Mouse (Mus musculus): ENCODE data around the gene Plcd4. TPM values are rescaled to one million over a fixed set of nuclear protein-coding genes. Genes with fewer than 3 reads are reported as not detected.
"Not testable (repeated sequence)": the region's sequence is repeated elsewhere in the genome, so short reads cannot be mapped to it uniquely, and the experiment has no call there.

Plcd4 gene
- 10 to 100 TPM; 72.7 to 76.3 TPM for total RNA-seq (2021)
- long read RNA-seq, experiment 1, transcript Plcd4-204 (17 exons, 2,720 nt), result major isoform, 105 of 114 reads
- long read RNA-seq, experiment 1, partial matches to known transcripts, result 4 of 114 reads
- long read RNA-seq, experiment 1, other reads (novel, unspliced or antisense), result 3 of 114 reads
- long read RNA-seq, experiment 2, transcript Plcd4-204 (17 exons, 2,720 nt), result major isoform, 118 of 133 reads
- long read RNA-seq, experiment 2, partial matches to known transcripts, result 7 of 133 reads
- long read RNA-seq, experiment 2, other reads (novel, unspliced or antisense), result 7 of 133 reads

GRCm38 (mm10) chr1:74542451-74542961 is at the start of gene Plcd4:
Gene Plcd4 (plus strand): TSS chr1:74542888.
- intact Hi-C loops (cut with DNase I; ENCODE audit: low total_unique reads), result no loop called here
- peak; percentile 27 for DNase-seq

- DNase-seq, result no peak
- intact Hi-C loops (cut with DNase I; ENCODE audit: low total_unique reads), result loop anchor here (10.0 kb wide), 1 partner anchor 94 kb away; no protein-coding TSS in a partner anchor
These were observed 41.6 kb upstream of the Plcd4 start for GRCm38 (mm10) chr1:74501106-74501505.

- intact Hi-C loops (cut with DNase I; ENCODE audit: low total_unique reads), result loop anchor here (10.0 kb wide), 1 partner anchor 89 kb away; no protein-coding TSS in a partner anchor
- no peak for DNase-seq
These were observed 37.3 kb upstream of the Plcd4 start for GRCm38 (mm10) chr1:74505393-74505720.

DNA sequence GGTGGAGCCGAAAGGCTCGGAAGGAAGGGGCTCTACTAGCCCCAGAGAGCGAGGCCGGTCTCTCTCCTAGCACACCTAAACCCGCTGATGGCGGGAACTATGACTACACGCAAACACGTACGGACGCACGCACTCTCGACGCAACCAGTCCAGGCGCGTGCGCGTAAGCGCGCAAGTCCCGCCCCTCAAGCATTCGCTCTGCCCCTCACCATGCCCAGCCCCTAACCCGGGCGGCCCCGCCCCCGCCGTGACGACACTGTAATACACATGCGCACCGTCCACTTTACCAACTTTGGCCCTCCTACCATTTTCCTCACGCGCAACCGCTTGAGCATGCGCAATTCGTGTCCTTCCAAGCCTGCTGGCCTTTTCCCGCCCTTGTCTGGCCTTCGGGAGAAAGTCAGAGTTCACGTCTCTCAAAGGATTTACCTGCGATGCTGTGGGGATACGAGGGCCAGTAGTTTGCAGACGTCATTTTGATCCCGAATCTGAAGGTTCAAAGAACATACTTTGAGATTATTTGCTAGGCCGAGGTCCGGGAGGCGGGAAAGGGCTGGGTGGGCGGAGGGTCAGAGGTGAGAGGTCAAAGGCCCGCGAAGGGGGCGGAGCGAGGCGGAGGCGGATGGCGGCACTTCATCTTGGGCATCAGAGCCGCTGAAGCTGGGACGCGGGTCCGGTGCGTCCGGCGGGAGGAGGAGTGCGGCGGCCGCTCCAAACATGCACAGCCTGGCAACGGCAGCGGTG is 36.8 kb upstream of the Plcd4 start, which contains the start of gene Cnot9:
Gene Cnot9, plus strand, starts transcription at position 338 of the 744 bp plus-strand sequence.
- intact Hi-C loops (cut with DNase I; ENCODE audit: low total_unique reads), result loop anchor here (10.0 kb wide), 1 partner anchor 89 kb away; no protein-coding TSS in a partner anchor
- DNase-seq, result peak; percentile 100

DNA sequence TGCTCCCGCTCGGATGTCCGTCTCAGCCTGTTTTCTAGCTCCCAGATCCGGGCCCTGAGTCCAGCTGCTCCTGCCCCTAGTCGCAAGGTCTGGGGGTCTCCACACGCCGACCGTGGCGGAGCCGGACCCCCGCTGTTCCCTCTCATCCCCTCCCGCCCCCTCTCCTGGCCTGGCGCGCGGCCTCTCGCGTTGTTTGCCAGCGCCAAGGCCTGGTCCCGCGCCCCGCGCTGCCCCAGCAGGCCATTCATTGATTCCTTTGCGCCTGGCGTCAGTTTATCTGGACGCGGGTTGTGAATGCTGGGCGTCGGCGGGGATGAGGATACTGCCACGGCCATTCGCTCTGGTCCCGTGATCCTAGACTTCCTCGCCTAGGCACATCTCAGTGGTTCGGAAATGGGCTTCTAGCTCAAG is 36.2 kb upstream of the Plcd4 start:
- peak; percentile 38 for DNase-seq
- intact Hi-C loops (cut with DNase I; ENCODE audit: low total_unique reads), result loop anchor here (10.0 kb wide), 1 partner anchor 88 kb away; no protein-coding TSS in a partner anchor

DNA sequence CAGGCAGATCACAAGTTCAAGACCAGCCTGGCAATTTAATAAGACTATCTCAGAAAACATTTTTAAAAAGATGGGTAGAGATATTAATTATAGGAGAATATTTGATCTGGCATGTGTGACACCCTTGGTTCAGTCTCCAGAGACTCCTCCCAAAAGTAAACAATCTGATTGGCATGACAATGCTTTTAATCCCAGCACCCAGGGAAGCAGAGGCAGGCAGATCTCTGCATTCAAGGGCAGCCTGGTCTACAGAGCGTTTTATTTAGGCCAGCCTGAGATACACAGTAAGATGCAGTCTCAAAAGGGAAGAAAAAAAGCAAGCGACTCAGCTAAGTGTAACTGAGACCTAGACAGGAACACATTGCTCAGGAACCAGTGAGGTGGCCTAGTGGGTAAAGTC is 34.9 kb upstream of the Plcd4 start:
- intact Hi-C loops (cut with DNase I; ENCODE audit: low total_unique reads), result loop anchor here (10.0 kb wide), 1 partner anchor 87 kb away; no protein-coding TSS in a partner anchor
- no peak for DNase-seq

DNA sequence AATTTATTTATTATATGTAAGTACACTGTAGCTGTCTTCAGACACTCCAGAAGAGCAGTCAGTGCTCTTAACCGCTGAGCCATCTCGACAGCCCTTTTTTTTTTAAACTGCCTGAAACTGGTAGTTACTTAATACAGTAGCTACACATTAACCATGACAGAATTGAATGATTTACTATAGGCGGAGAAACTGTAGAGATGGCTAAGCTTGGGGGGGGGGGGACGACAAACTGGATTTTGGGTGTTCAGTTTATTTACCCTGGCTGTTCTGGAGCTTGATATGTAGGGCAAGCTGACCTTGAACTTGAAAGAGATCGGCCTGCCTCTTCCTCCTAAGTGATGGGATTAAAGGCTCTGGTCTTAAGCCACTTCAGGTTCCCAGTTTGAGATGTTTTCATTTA is 31.4 kb upstream of the Plcd4 start:
- DNase-seq, result no peak
- intact Hi-C loops (cut with DNase I; ENCODE audit: low total_unique reads), result no loop called here

GRCm38 (mm10) chr1:74512999-74513398 is 29.7 kb upstream of the Plcd4 start:
- DNase-seq; intact Hi-C loops (cut with DNase I; ENCODE audit: low total_unique reads): not testable (repeated sequence)

- no peak for DNase-seq
- intact Hi-C loops (cut with DNase I; ENCODE audit: low total_unique reads), result no loop called here
These were observed 22.8 kb upstream of the Plcd4 start for GRCm38 (mm10) chr1:74519875-74520274.

GRCm38 (mm10) chr1:74524746-74525145 is 17.9 kb upstream of the Plcd4 start:
- DNase-seq, result no peak

DNA sequence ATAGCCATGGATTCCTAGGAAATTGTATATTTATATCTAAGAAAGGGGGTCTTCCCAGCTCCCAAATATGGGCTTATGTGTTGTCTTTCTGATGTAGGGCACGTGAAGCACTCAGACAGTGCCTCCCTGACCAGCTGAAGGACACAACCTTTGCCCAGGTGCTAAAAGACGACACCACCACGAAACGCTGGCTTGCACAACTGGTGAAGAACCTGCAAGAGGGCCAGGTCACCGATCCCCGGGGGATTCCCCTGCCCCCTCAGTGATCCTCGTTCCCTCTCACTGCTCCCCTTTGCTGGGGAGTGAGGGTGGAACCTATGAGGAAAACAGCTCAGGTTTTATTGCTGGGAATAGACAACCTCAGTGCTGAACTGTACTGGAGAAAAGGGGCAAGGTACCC is 14.1 kb upstream of the Plcd4 start:
- DNase-seq, result no peak
- intact Hi-C loops (cut with DNase I; ENCODE audit: low total_unique reads), result no loop called here

More at GRCm38 (mm10) chr1:74524746-74525145, 17.9 kb upstream of the Plcd4 start:
- intact Hi-C loops (cut with DNase I; ENCODE audit: low total_unique reads), result no loop called here

- intact Hi-C loops (cut with DNase I; ENCODE audit: low total_unique reads), result no loop called here
- peak; percentile 61 for DNase-seq
These were observed 4.0 kb upstream of the Plcd4 start for GRCm38 (mm10) chr1:74538650-74539049.

GRCm38 (mm10) chr1:74544184-74544583 is 1.5 kb downstream of the Plcd4 start, which contains the start of gene Usp37:
Gene Usp37 (minus strand): TSS chr1:74544284.
- intact Hi-C loops (cut with DNase I; ENCODE audit: low total_unique reads), result no loop called here
- no peak for DNase-seq

GRCm38 (mm10) chr1:74559061-74559460 is 16.4 kb downstream of the Plcd4 start:
- DNase-seq, result no peak
- intact Hi-C loops (cut with DNase I; ENCODE audit: low total_unique reads), result no loop called here

DNA sequence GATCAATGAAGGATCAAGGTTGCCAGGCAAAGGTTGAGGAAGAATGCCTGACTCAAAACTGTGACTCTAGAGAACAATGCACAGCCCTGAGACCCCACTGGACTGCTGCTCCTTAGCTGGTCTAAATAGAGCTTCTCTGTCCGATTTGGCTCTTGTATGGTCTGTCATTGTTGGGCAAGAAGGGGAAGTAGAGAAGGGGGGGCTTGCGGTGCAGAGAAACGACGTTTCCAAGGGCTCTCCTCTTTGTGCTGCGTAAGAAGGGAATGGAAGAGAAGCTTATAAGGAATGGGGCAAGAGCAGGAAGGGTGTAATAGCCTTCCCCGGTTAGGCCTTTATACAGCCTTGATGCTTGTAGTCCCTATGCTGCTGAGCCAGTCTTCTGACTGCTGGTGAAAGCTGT is 23.1 kb downstream of the Plcd4 start:
- intact Hi-C loops (cut with DNase I; ENCODE audit: low total_unique reads), result no loop called here
- DNase-seq, result no peak

GRCm38 (mm10) chr1:74569739-74570719 is 27.3 kb downstream of the Plcd4 start:
- intact Hi-C loops (cut with DNase I; ENCODE audit: low total_unique reads), result no loop called here
- DNase-seq, result no peak

GRCm38 (mm10) chr1:74582621-74583020 is 39.9 kb downstream of the Plcd4 start:
- intact Hi-C loops (cut with DNase I; ENCODE audit: low total_unique reads), result no loop called here
- DNase-seq, result no peak

DNA sequence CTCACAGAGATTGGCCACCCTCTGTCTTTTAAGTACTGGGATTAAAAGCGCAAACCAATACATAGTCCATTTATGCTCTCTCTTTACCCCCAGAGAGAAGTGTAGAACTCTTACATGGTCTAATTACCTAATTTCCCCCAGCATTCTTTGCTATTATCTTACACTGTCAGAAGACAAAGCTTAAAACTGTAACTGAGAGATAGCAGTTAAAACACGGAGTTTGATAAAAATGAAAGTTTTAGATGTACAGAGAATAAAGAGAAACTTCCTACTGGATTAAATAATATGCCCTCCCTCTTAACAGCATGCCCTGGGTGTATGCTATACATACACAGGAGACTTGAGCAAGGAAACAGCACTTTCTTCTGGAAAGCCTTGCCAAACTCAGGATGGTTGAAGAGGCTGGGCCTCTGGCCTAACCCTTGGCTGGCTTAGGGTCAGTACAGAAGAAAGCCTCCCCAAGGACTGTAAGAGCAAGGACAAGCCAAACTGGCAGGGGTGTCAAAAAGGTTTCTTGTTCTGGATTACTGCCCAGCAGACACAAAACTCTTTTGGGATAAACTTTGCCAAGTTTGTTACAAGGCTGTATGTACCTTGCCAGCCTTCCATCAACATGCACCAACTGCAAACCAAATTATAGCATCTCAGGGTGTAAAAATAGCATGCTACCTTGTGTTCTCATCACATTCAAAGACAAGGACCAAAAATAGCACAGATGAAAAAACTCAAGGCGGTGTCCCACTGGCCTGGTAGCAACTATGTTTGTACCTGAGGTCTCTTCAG is 42.1 kb downstream of the Plcd4 start:
- intact Hi-C loops (cut with DNase I; ENCODE audit: low total_unique reads), result no loop called here
- DNase-seq, result peak; percentile 12
